Comparison of ENCODE assay signal across 10 mouse cellular contexts in genomic region chr10:22843440-22844361, GRCm38 (mm10). TPM values are rescaled to one million over a fixed set of nuclear protein-coding genes. Genes with fewer than 3 reads are reported as not detected.
A peak's percentile ranks its signal among the peaks of the same experiment; 100 is the strongest.
DNase-seq lines count a peak whose midpoint lies in the region; ATAC-seq and TF ChIP-seq lines count a peak whose summit lies in the region.
"Had no signal": no experiment of that assay in that cellular context is flagged by ENCODE, and none has a peak within 500 bp of the region (broad histone marks: within the 10 kb centered on the region; RNA-seq: fewer than 3 reads in every experiment).

No protein-coding gene starts in this region.

- peaks cover 7% of the 10 kb centered on the region for H3K4me1 ChIP-seq in heart, embryonic 16.5 days (ENCODE audit: control insufficient read depth, insufficient read depth, low read length)
- H3K4me1 ChIP-seq in ES-E14 (ENCODE audit: control insufficient read depth in 2 of 2, insufficient read depth in 2 of 2, low read length in 2 of 2, poor library complexity in 1 of 2) = no peaks in the 10 kb centered on the region
- no peaks in the 10 kb centered on the region for H3K4me1 ChIP-seq in forebrain, embryonic 13.5 days
- H3K4me1 ChIP-seq in midbrain, embryonic 15.5 days = peaks cover 4% of the 10 kb centered on the region

- no peak overlapping the region for H3K27ac ChIP-seq in heart, embryonic 16.5 days (ENCODE audit: low read length)
- H3K27ac ChIP-seq in ES-E14 (ENCODE audit: insufficient read depth, low read depth, low read length, poor library complexity, severe bottlenecking) = no peak overlapping the region
- no peak overlapping the region for H3K27ac ChIP-seq in forebrain, embryonic 13.5 days
- no peak overlapping the region for H3K27ac ChIP-seq in midbrain, embryonic 15.5 days

- no peak for ATAC-seq in heart, embryonic 16.5 days (replicated peaks; ENCODE audit: extremely low read depth, insufficient read depth, low FRiP score)
- ATAC-seq in forebrain, embryonic 13.5 days = no peak
- ATAC-seq in midbrain, embryonic 15.5 days (replicated peaks) = peak; percentile 66

- peak overlapping the region; percentile 35 for H3K4me3 ChIP-seq in heart, embryonic 16.5 days (ENCODE audit: low read length)
- H3K4me3 ChIP-seq in ES-E14 (ENCODE audit: insufficient read depth in 1 of 2, low read depth in 1 of 2, low read length in 2 of 2, poor library complexity in 1 of 2, severe bottlenecking in 1 of 2) = peak overlapping the region; percentile 29 to 43
- no peak overlapping the region for H3K4me3 ChIP-seq in forebrain, embryonic 13.5 days
- H3K4me3 ChIP-seq in midbrain, embryonic 15.5 days = no peak overlapping the region; the same call in 1 of the 2 replicates

- in situ Hi-C loops in ES-E14 (cut with MboI; ENCODE audit: low sequenced_read_pairs in 2 of 2, unreplicated experiment in 2 of 2) = no loop called here

- peak overlapping the region; percentile 64 for H3K4me2 ChIP-seq in heart, embryonic 16.5 days (ENCODE audit: low read depth, low read length)
- H3K4me2 ChIP-seq in forebrain, embryonic 13.5 days = 0 out of 2 replicates have a peak overlapping the region, but pooled peaks have one; percentile 25
- H3K4me2 ChIP-seq in midbrain, embryonic 15.5 days = peak overlapping the region; percentile 26; the same call in 1 of the 2 replicates

- peak overlapping the region; percentile 29; the same call in 1 of the 2 replicates for H3K9ac ChIP-seq in heart, embryonic 16.5 days (ENCODE audit: low read length)
- H3K9ac ChIP-seq in ES-E14 (ENCODE audit: insufficient read depth, low read depth, low read length, poor library complexity, severe bottlenecking) = no peak overlapping the region
- H3K9ac ChIP-seq in forebrain, embryonic 13.5 days = no peak overlapping the region
- no peak overlapping the region for H3K9ac ChIP-seq in midbrain, embryonic 15.5 days

- DNase-seq in heart, adult 18-20 months = no peak
- DNase-seq in ES-E14 (ENCODE audit: low read depth, low spot score) = no peak
- no peak for DNase-seq in adrenal gland, postnatal 25 days
- no peak for DNase-seq in B cell, adult 2 months
- DNase-seq in left cerebral cortex, adult 11 months (ENCODE audit: low spot score) = no peak

- H3K36me3 ChIP-seq in heart, embryonic 16.5 days (ENCODE audit: control insufficient read depth, insufficient read depth) = no peaks in the 10 kb centered on the region
- H3K36me3 ChIP-seq in ES-E14 (ENCODE audit: control insufficient read depth, insufficient read depth, low read length, poor library complexity, severe bottlenecking) = no peaks in the 10 kb centered on the region
- no peaks in the 10 kb centered on the region for H3K36me3 ChIP-seq in forebrain, embryonic 13.5 days (ENCODE audit: poor library complexity, severe bottlenecking)
- no peaks in the 10 kb centered on the region for H3K36me3 ChIP-seq in midbrain, embryonic 15.5 days (replicated peaks)

- 4% methylated on average over 26 of the region's 26 CpGs for WGBS in heart, embryonic 16.5 days
- under 1% methylated on average over 26 of the region's 26 CpGs for WGBS in forebrain, embryonic 13.5 days
- under 1% methylated on average over 26 of the region's 26 CpGs for WGBS in midbrain, embryonic 15.5 days

- no peaks in the 10 kb centered on the region for H3K9me3 ChIP-seq in heart, embryonic 16.5 days (replicated peaks; ENCODE audit: control insufficient read depth, low read length)
- no peaks in the 10 kb centered on the region for H3K9me3 ChIP-seq in ES-E14 (ENCODE audit: control insufficient read depth, insufficient read depth, low read depth, low read length)
- H3K9me3 ChIP-seq in forebrain, embryonic 13.5 days (replicated peaks) = no peaks in the 10 kb centered on the region
- no peaks in the 10 kb centered on the region for H3K9me3 ChIP-seq in midbrain, embryonic 15.5 days

- H3K27me3 ChIP-seq in heart, embryonic 16.5 days (ENCODE audit: control insufficient read depth, insufficient read depth, low read length) = peaks cover 19% of the 10 kb centered on the region
- H3K27me3 ChIP-seq in forebrain, embryonic 13.5 days = peaks cover 82% of the 10 kb centered on the region
- H3K27me3 ChIP-seq in midbrain, embryonic 15.5 days (replicated peaks) = peaks cover 68% of the 10 kb centered on the region

TF ChIP-seq in ES-E14, 5 proteins besides CTCF, POLR2A, EP300 and RAD21:
- TF ChIP-seq ZC3H11A (IDR thresholded peaks at IDR 0.05; ENCODE audit: borderline replicate concordance, low read depth, low read length) = no peak

RNA-seq across cellular contexts. Expression of gene Tcf21, which starts 23.7 kb away (rescaled TPM):
- polyA plus RNA-seq in heart, embryonic 16.5 days (2015; fragmentation: Nextera tagmentation; extraction: Ambion mirVana) = 51.4 and 67.7 TPM in 2 replicates
- total RNA-seq in heart, adult 18-20 months (2021) = 1 to 10 TPM; 7.0 to 7.7 TPM
- not detected in 2 replicates for total RNA-seq in ES-E14 (2012; rRNA removed)
- 0.25 and 0.37 TPM in 2 replicates for polyA plus RNA-seq in forebrain, embryonic 13.5 days (2015; fragmentation: Nextera tagmentation; extraction: Ambion mirVana)
- polyA plus RNA-seq in midbrain, embryonic 15.5 days (2015; fragmentation: Nextera tagmentation; extraction: Ambion mirVana) = 0.31 and 0.36 TPM in 2 replicates
- 10.2 and 11.7 TPM in 2 replicates for total RNA-seq in adrenal gland, postnatal 25 days (2021)
- total RNA-seq: left cerebral cortex, postnatal 14 days; monocyte, adult 5-6 weeks had no signal

Comparison
In these comparisons a context has a peak if more than half of its experiments do, and no peak if none do; other contexts are left out.
1. H3K4me3 ChIP-seq: peak in heart, embryonic 16.5 days (single experiment) and ES-E14 (2 of 2); none in forebrain, embryonic 13.5 days (single experiment) and midbrain, embryonic 15.5 days (single experiment).
2. Peak in every context shown above with its lines, with median percentiles within 50 percentile points of each other: H3K4me2 ChIP-seq.